Mouse (Mus musculus) layer of hippocampus, adult 2 months (tissue): ENCODE results near the gene Crmp1. TPM values are rescaled to one million over a fixed set of nuclear protein-coding genes. Genes with fewer than 3 reads are reported as not detected.

Experiments
- DNase-seq, 2 experiments: peaks; one replicate each; pipeline ENCODE4 v3.0.0; 2022; ENCODE audit warnings: low spot score in 2 of 2
- H3K27ac ChIP-seq: fragments of 200-600 bp; 2 replicates; pipeline ENCODE4 v1.8.1; 2022
- H3K4me3 ChIP-seq: fragments of 200-600 bp; 2 replicates; pipeline ENCODE4 v1.8.1; 2022; ENCODE audit warnings: mild to moderate bottlenecking
- CTCF ChIP-seq: fragments of 200-600 bp; conservative IDR thresholded peaks from 2 replicates; pipeline ENCODE4 v1.8.1; 2022; ENCODE audit warnings: antibody characterized with exemption, mild to moderate bottlenecking, moderate library complexity
- total RNA-seq, 2 experiments: library from RNA; stranded (reverse); gene quantifications; 2 replicates each; pipeline ENCODE4 v1.2.3; 2021

Gene Crmp1
- total RNA-seq, 2 experiments from 2014 or later, result 234 to 238 TPM

DNA sequence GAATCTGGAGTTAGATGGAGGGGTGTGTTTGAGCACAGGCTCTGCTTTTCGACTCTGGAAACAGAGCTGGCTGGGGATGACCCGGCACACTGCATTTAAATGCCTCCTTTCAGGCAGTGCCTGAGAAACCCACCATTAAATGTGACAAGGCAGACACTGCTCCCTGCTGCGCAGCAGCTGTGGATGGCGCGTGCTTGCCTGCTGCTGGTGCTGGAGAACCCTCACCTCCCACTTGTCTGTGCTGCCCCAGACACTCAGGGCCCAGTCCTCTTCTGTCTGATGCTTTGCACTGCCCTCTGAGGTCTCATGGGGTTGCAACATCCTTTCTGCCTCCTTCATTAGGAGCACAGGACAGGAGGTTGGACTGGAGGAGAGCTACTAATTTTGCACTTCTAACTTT lies 20.0 kb downstream of the Crmp1 start:
- no peak for DNase-seq
- no peak overlapping the region for H3K4me3 ChIP-seq
- TF ChIP-seq CTCF, result no peak
- no peak overlapping the region for H3K27ac ChIP-seq

DNA sequence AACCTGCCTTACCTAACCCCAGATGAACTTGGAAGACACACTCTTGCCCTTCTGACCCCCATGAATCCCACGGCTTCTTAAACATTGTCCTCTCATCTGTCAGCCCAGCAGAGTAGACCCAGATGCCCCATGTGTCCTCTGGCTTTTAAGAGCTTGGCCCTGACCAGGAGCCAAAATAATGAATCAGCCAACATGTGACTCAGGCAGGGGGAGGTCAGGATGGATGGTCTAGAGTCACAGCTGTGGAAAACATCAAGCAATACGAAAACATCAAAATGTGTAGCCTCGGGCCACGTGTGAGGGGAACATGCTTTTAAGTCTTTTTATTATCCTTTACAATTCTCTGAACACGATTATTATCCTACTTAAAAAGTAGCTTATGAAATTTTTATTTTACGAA lies 22.1 kb downstream of the Crmp1 start:
- TF ChIP-seq CTCF, result no peak
- DNase-seq, result no peak
- no peak overlapping the region for H3K4me3 ChIP-seq
- H3K27ac ChIP-seq, result no peak overlapping the region

GRCm38 (mm10) chr5:37281021-37281420 lies 39.3 kb downstream of the Crmp1 start:
- Histone ChIP-seq H3K4me3 (no peak overlapping the region), H3K27ac (peak overlapping the region; percentile 48; the same call in 1 of the 2 replicates)
- DNase-seq, result no peak
- no peak for TF ChIP-seq CTCF

- no peak overlapping the region for H3K4me3 ChIP-seq
- peak overlapping the region; percentile 69 for H3K27ac ChIP-seq
- TF ChIP-seq CTCF, result peak; percentile 84
- peak; percentile 54 to 73 for DNase-seq
These were observed 46.6 kb downstream of the Crmp1 start for GRCm38 (mm10) chr5:37288374-37288773.

- TF ChIP-seq CTCF, result peak; percentile 94
- no peak overlapping the region for H3K4me3 ChIP-seq
- peak overlapping the region; percentile 46; the same call in 1 of the 2 replicates for H3K27ac ChIP-seq
- DNase-seq, result peak; percentile 61 to 65
These were observed 47.5 kb downstream of the Crmp1 start for GRCm38 (mm10) chr5:37289236-37289635.

GRCm38 (mm10) chr5:37290983-37291382 lies 49.2 kb downstream of the Crmp1 start:
- TF ChIP-seq CTCF, result peak; percentile 85
- no peak overlapping the region for H3K27ac ChIP-seq
- H3K4me3 ChIP-seq, result no peak overlapping the region
- no peak for DNase-seq

- TF ChIP-seq CTCF, result no peak
- H3K27ac ChIP-seq, result no peak overlapping the region
- no peak for DNase-seq
These were observed 55.0 kb downstream of the Crmp1 start for GRCm38 (mm10) chr5:37296717-37297116.

GRCm38 (mm10) chr5:37298370-37298769 lies 56.6 kb downstream of the Crmp1 start:
- Histone ChIP-seq H3K4me3 (no peak overlapping the region), H3K27ac (no peak overlapping the region)
- DNase-seq, result peak in 1 of 2 experiments; percentile 55
- peak; percentile 90 for TF ChIP-seq CTCF

More at GRCm38 (mm10) chr5:37296717-37297116, 55.0 kb downstream of the Crmp1 start:
- no peak overlapping the region for H3K4me3 ChIP-seq

DNA sequence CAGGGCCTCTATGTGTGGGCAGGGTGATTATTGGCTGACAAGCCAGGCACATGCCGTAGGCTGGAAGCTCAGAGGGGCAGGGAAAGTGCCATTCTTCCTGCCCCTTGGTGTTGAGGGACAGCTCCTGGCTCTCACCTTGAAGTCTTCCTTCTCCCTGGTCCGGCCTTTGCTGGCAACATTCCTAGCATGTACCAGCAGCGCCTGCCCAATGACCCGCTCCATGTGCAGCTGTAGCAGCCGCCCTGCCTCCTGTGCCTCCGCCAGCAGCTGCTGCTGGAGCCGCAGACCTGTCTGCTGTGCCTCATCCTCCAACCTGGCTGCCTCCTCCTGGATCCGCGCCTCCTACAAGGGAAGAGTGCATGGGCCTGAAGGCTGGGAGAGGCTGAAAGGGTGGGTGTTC lies 68.3 kb downstream of the Crmp1 start:
- Histone ChIP-seq H3K27ac (no peak overlapping the region), H3K4me3 (no peak overlapping the region)
- TF ChIP-seq CTCF, result no peak
- DNase-seq, result no peak

DNA sequence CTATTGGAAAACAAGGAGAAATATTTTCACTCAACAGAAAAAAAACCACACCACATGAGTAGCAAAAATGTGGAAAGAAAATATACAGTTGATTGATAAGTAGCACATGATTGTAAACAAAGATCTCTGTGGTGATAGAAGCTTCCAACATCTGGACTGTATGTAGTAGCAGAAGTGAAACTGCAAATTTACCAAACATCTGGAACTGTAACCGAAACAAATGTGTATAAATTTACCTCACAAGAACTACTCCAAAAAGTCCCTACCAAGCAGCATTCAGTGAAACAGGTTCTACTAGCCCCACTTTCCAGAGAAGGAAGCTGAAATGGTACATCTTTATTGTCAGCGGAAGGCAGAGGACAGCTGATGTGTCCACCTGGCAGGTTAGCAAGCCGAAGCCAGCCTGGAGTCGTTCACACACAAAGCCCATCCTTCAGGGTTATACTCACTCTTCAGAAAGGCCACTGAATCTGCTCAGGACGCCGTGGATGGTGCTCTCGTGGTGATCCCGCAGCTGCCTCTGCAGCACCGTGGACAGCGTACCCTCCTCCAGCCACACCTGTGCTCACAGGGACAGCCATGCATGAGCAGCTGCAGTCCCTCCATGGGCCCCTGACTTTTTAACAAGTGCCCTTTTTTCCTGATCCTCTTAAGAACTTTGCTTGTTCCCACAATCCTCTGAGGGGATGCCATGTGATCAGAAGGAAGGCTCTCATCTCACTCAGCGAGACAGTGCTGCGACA lies 71.4 kb downstream of the Crmp1 start:
- DNase-seq, result no peak
- no peak for TF ChIP-seq CTCF
- Histone ChIP-seq H3K27ac (no peak overlapping the region), H3K4me3 (no peak overlapping the region)

DNA sequence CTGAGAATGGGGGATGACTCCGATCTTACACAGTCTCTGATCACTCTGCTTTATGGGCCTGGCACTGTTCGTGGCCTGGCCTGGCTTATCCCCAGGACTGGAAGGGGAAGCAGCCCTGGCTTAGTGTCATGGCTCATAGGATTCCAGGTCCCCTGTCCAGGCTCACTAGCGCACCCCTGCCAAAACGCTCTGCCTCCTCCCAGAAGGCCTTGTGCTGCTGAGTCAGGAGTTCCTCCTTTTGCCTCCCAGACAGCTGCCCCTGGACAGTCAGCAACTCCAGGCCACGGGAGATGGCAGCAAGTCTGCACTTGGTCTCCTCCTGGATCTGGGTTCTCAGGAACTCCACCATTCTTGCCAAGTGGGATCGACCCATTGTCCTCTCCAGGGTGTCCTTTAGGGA lies 77.0 kb downstream of the Crmp1 start:
- Histone ChIP-seq H3K4me3 (no peak overlapping the region), H3K27ac (no peak overlapping the region)
- no peak for TF ChIP-seq CTCF
- no peak for DNase-seq

DNA sequence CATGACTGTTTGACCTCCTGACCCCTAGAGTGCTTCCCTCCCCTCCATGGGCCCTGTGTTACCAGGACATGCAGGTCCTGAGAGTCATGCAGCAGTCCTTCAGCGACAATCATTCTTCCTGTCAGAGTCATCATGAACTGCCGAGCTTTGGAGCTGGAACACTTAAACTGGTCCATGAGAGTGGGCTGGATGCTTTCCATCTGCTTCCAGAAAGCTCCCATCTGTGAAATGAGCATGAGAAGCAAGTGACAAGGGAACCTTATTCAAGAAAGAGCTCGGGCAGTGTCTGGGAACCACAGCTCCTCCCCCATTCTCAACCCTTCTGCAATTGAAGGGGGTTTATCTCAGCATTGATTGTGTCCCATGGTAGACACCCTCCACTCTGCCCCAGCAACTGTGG lies 78.4 kb downstream of the Crmp1 start:
- TF ChIP-seq CTCF, result no peak
- Histone ChIP-seq H3K27ac (0 out of 2 replicates have a peak overlapping the region, but pooled peaks have one; percentile 61), H3K4me3 (no peak overlapping the region)
- DNase-seq, result peak; percentile 45 to 64

GRCm38 (mm10) chr5:37320761-37321160 lies 79.0 kb downstream of the Crmp1 start:
- DNase-seq, result no peak
- Histone ChIP-seq H3K27ac (peak overlapping the region; percentile 61; the same call in 1 of the 2 replicates), H3K4me3 (no peak overlapping the region)
- TF ChIP-seq CTCF, result no peak

GRCm38 (mm10) chr5:37326675-37327074 lies 84.9 kb downstream of the Crmp1 start:
- Histone ChIP-seq H3K4me3 (no peak overlapping the region), H3K27ac (no peak overlapping the region)
- TF ChIP-seq CTCF, result no peak
- no peak for DNase-seq
